Comparison of ENCODE assay signal across 25 mouse cellular contexts in the genomic region with DNA sequence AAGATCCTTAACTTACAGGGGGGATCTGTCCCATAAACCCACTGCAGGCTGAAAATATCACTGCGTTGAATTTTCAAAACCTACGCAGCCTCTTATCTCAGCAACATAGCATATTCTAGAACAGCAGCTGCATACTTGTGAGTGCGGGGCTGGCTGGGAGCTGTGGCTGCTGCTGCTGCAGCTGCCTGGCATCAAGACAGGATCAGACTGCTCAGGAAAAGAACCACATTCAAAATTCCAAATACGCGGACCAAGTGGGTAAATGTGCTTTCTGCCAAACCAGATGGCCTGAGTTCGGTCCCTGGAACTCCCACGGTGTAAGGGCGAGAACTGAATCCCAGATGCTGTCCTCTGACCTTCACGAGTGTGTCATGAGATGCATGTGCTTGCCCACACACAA. TPM values are rescaled to one million over a fixed set of nuclear protein-coding genes. Genes with fewer than 3 reads are reported as not detected.
A peak's percentile ranks its signal among the peaks of the same experiment; 100 is the strongest.
DNase-seq lines count a peak whose midpoint lies in the region; ATAC-seq and TF ChIP-seq lines count a peak whose summit lies in the region.
"Had no signal": no experiment of that assay in that cellular context is flagged by ENCODE, and none has a peak within 500 bp of the region (broad histone marks: within the 10 kb centered on the region; RNA-seq: fewer than 3 reads in every experiment).

No protein-coding gene starts in this region.

- WGBS in lung, embryonic 14.5 days = 47% methylated on average over 9 of the region's 9 CpGs
- 50% methylated on average over 9 of the region's 9 CpGs for WGBS in forebrain, embryonic 15.5 days

- peak; percentile 29 for ATAC-seq in frontal cortex, adult (ENCODE audit: low TSS enrichment)
- peak; percentile 33; the same call in 1 of the 2 replicates for ATAC-seq in lung, embryonic 14.5 days (ENCODE audit: insufficient read depth)
- ATAC-seq in forebrain, embryonic 15.5 days (replicated peaks) = no peak
- ATAC-seq: intestine, embryonic 15.5 days; midbrain, embryonic 13.5 days had no signal

- DNase-seq in frontal cortex, adult 2 months (ENCODE audit: extremely low spot score in 1 of 2, low spot score in 1 of 2) = no peak
- peak; percentile 59 for DNase-seq in lung, embryonic 14.5 days
- DNase-seq in lung, postnatal 14 days = no peak
- DNase-seq in brain, embryonic 14.5 days (ENCODE audit: low read depth) = peak; percentile 70
- DNase-seq in retina, embryonic 14.5 days (ENCODE audit: low spot score) = no peak
- no peak for DNase-seq in gastrocnemius, postnatal 10 days
- DNase-seq: adrenal gland, postnatal 10 days; cerebellum, adult 8-10 months; kidney, adult 8-10 months; kidney, postnatal 10 days; liver; lung, postnatal 36 days; thymus, postnatal 25 days had no signal

- no peak for TF ChIP-seq CTCF in lung, embryonic 14.5 days (IDR thresholded peaks at IDR 0.05; ENCODE audit: low read depth)
- TF ChIP-seq CTCF in brain, embryonic 14.5 days (IDR thresholded peaks at IDR 0.05; ENCODE audit: borderline replicate concordance, extremely low read depth, insufficient read depth, insufficient read length) = no peak

- peaks cover 13% of the 10 kb centered on the region for H3K4me1 ChIP-seq in lung, embryonic 14.5 days (ENCODE audit: insufficient read depth)
- peaks cover 80% of the 10 kb centered on the region for H3K4me1 ChIP-seq in forebrain, embryonic 15.5 days
- H3K4me1 ChIP-seq: liver, embryonic 15.5 days; megakaryocyte, embryonic 14.5 days had no signal

- H3K27me3 ChIP-seq in lung, embryonic 14.5 days (ENCODE audit: insufficient read depth, low read length) = no peaks in the 10 kb centered on the region
- H3K27me3 ChIP-seq in forebrain, embryonic 15.5 days = no peaks in the 10 kb centered on the region
- H3K27me3 ChIP-seq: hindbrain, embryonic 15.5 days; intestine, embryonic 15.5 days; liver, embryonic 15.5 days; midbrain, embryonic 13.5 days had no signal

- TF ChIP-seq POLR2A in brain, embryonic 14.5 days (IDR thresholded peaks at IDR 0.05; ENCODE audit: borderline replicate concordance, extremely low read depth, insufficient read depth, insufficient read length, poor library complexity, severe bottlenecking) = no peak

- H3K36me3 ChIP-seq in lung, embryonic 14.5 days (ENCODE audit: insufficient read depth) = no peaks in the 10 kb centered on the region
- H3K36me3 ChIP-seq in forebrain, embryonic 15.5 days = no peaks in the 10 kb centered on the region
- H3K36me3 ChIP-seq: hindbrain, embryonic 15.5 days; intestine, embryonic 15.5 days; liver, embryonic 15.5 days; midbrain, embryonic 13.5 days had no signal

- no peaks in the 10 kb centered on the region for H3K9me3 ChIP-seq in lung, embryonic 14.5 days (ENCODE audit: low read depth, low read length)
- no peaks in the 10 kb centered on the region for H3K9me3 ChIP-seq in forebrain, embryonic 15.5 days
- H3K9me3 ChIP-seq: hindbrain, embryonic 15.5 days; intestine, embryonic 15.5 days; liver, embryonic 15.5 days; midbrain, embryonic 13.5 days had no signal

- no peak overlapping the region for H3K4me3 ChIP-seq in lung, embryonic 14.5 days (ENCODE audit: low read depth, low read length)
- no peak overlapping the region for H3K4me3 ChIP-seq in forebrain, embryonic 15.5 days
- H3K4me3 ChIP-seq: erythroblast, embryonic 14.5 days; hindbrain, embryonic 15.5 days; intestine, embryonic 15.5 days; liver, embryonic 15.5 days; megakaryocyte, embryonic 14.5 days; midbrain, embryonic 13.5 days had no signal

- no peak overlapping the region for H3K4me2 ChIP-seq in lung, embryonic 14.5 days
- no peak overlapping the region for H3K4me2 ChIP-seq in forebrain, embryonic 15.5 days (replicated peaks)
- H3K4me2 ChIP-seq: hindbrain, embryonic 15.5 days; intestine, embryonic 15.5 days; liver, embryonic 15.5 days; midbrain, embryonic 13.5 days had no signal

- no peak overlapping the region for H3K27ac ChIP-seq in lung, embryonic 14.5 days (ENCODE audit: low read depth)
- peak overlapping the region; percentile 48 for H3K27ac ChIP-seq in forebrain, embryonic 15.5 days (replicated peaks)
- H3K27ac ChIP-seq: hindbrain, embryonic 15.5 days; intestine, embryonic 15.5 days; liver, embryonic 15.5 days; midbrain, embryonic 13.5 days had no signal

- no peak overlapping the region for H3K9ac ChIP-seq in lung, embryonic 14.5 days
- no peak overlapping the region for H3K9ac ChIP-seq in forebrain, embryonic 15.5 days (replicated peaks)
- H3K9ac ChIP-seq: hindbrain, embryonic 15.5 days; intestine, embryonic 15.5 days; liver, embryonic 15.5 days; midbrain, embryonic 13.5 days had no signal

RNA-seq across cellular contexts. Expression of gene Amer2, which starts 34.3 kb away (rescaled TPM):
- polyA plus RNA-seq in frontal cortex, adult 2 months (2012; rRNA removed) = 22.4 and 23.0 TPM in 2 replicates
- polyA plus RNA-seq in lung, embryonic 14.5 days (2014; fragmentation: Nextera tagmentation; extraction: Ambion mirVana) = 1.3 and 2.0 TPM in 2 replicates
- 25.7 and 27.4 TPM in 2 replicates for polyA plus RNA-seq in brain, embryonic 14.5 days (2012; rRNA removed)
- polyA plus RNA-seq in forebrain, embryonic 15.5 days (2015; fragmentation: Nextera tagmentation; extraction: Ambion mirVana) = 51.1 and 54.6 TPM in 2 replicates
- total RNA-seq in gastrocnemius, postnatal 10 days (2021) = under 1 TPM; 0.21 to 0.25 TPM
- total RNA-seq: heart, adult 8-10 months; heart, postnatal 25 days; MEL; monocyte, adult 5-6 weeks had no signal
- polyA plus RNA-seq: erythroblast, embryonic 14.5 days had no signal

Comparison
In these comparisons a context has a peak if more than half of its experiments do, and no peak if none do; other contexts are left out.
1. DNase-seq: peak in lung, embryonic 14.5 days (single experiment) and brain, embryonic 14.5 days (single experiment); none in frontal cortex, adult 2 months (0 of 2), lung, postnatal 14 days (single experiment), retina, embryonic 14.5 days (single experiment) and gastrocnemius, postnatal 10 days (single experiment).